Mouse (Mus musculus): ENCODE measurements at regions not wholly inside any gene's neighbourhood (a gene's known extent, or its start where the extent isn't known, plus 50 kb on each side); places are given as distances from the start of the nearest gene placed in this dataset.

GRCm38 (mm10) chr11:114122175-114122574, 55.3 kb upstream of the Sdk2 start:
- Histone ChIP-seq H3K36me3 (replicated peaks) (no peaks in the 10 kb centered on the region), H3K27me3 (ENCODE audit: insufficient read depth, low read length) (no peaks in the 10 kb centered on the region), H3K4me1 (ENCODE audit: insufficient read depth, low read depth, low read length) (no peaks in the 10 kb centered on the region), H3K4me3 (ENCODE audit: low read depth, low read length) (no peak overlapping the region), H3K9me3 (replicated peaks) (peaks cover 92% of the 10 kb centered on the region)
- TF ChIP-seq CTCF (IDR thresholded peaks at IDR 0.05; ENCODE audit: low read depth, low read length) (no peak), POLR2AphosphoS5 (IDR thresholded peaks at IDR 0.05; ENCODE audit: insufficient replicate concordance, low read depth, low read length) (no peak), GATA1 (IDR thresholded peaks at IDR 0.05; ENCODE audit: borderline replicate concordance, low read length) (no peak), GATA2 (IDR thresholded peaks at IDR 0.05; ENCODE audit: borderline replicate concordance, low read depth, low read length) (no peak), TAL1 (conservative IDR thresholded peaks at IDR 0.05; ENCODE audit: low read depth, low read length) (no peak)
- no peak for ATAC-seq (ENCODE audit: extremely low read depth, insufficient number of reproducible peaks, low FRiP score, poor library complexity, severe bottlenecking)
- no peak for DNase-seq (ENCODE audit: low spot score)

GRCm38 (mm10) chr11:114119135-114119534, 52.3 kb upstream of the Sdk2 start:
- Histone ChIP-seq H3K9me3 (replicated peaks) (peaks cover 88% of the 10 kb centered on the region), H3K4me3 (ENCODE audit: low read depth, low read length) (no peak overlapping the region), H3K27me3 (ENCODE audit: insufficient read depth, low read length) (no peaks in the 10 kb centered on the region), H3K4me1 (ENCODE audit: insufficient read depth, low read depth, low read length) (no peaks in the 10 kb centered on the region), H3K36me3 (replicated peaks) (no peaks in the 10 kb centered on the region)
- TF ChIP-seq CTCF (IDR thresholded peaks at IDR 0.05; ENCODE audit: low read depth, low read length) = no peak
- no peak for TF ChIP-seq GATA2 (IDR thresholded peaks at IDR 0.05; ENCODE audit: borderline replicate concordance, low read depth, low read length)
- TF ChIP-seq POLR2AphosphoS5 (IDR thresholded peaks at IDR 0.05; ENCODE audit: insufficient replicate concordance, low read depth, low read length) = no peak
- no peak for TF ChIP-seq TAL1 (conservative IDR thresholded peaks at IDR 0.05; ENCODE audit: low read depth, low read length)
- no peak for TF ChIP-seq GATA1 (IDR thresholded peaks at IDR 0.05; ENCODE audit: borderline replicate concordance, low read length)
- DNase-seq (ENCODE audit: low spot score) (no peak), ATAC-seq (ENCODE audit: extremely low read depth, insufficient number of reproducible peaks, low FRiP score, poor library complexity, severe bottlenecking) (no peak)

Data from G1E (cell line).